Mouse (Mus musculus): ENCODE data around the gene Hhat. TPM values are rescaled to one million over a fixed set of nuclear protein-coding genes. Genes with fewer than 3 reads are reported as not detected.

Gene Hhat
- polyA plus RNA-seq, 1 experiment from 2014 or later = 1.5 TPM

- WGBS (ENCODE audit: insufficient replicate concordance) = 68% methylated on average over 6 of the region's 6 CpGs
These were observed 297.9 kb downstream of the Hhat start for GRCm38 (mm10) chr1:192473134-192473533.

GRCm38 (mm10) chr1:192472366-192472765 is 298.7 kb downstream of the Hhat start:
- H3K4me2 ChIP-seq = no peak overlapping the region
- WGBS (ENCODE audit: insufficient replicate concordance) = 49% methylated on average over 4 of the region's 4 CpGs
- ATAC-seq (ENCODE audit: low read depth) = no peak
- no peak overlapping the region for H3K4me3 ChIP-seq (replicated peaks)
- no peaks in the 10 kb centered on the region for H3K27me3 ChIP-seq
- no peak overlapping the region for H3K9ac ChIP-seq
- DNase-seq = no peak
- H3K27ac ChIP-seq = no peak overlapping the region
- H3K9me3 ChIP-seq (replicated peaks) = no peaks in the 10 kb centered on the region
- H3K36me3 ChIP-seq = no peaks in the 10 kb centered on the region
- H3K4me1 ChIP-seq (replicated peaks) = no peaks in the 10 kb centered on the region

More at GRCm38 (mm10) chr1:192473134-192473533, 297.9 kb downstream of the Hhat start:
- Histone ChIP-seq H3K9me3 (replicated peaks) (no peaks in the 10 kb centered on the region), H3K9ac (no peak overlapping the region), H3K4me1 (replicated peaks) (no peaks in the 10 kb centered on the region), H3K27me3 (no peaks in the 10 kb centered on the region), H3K4me3 (replicated peaks) (no peak overlapping the region), H3K4me2 (no peak overlapping the region), H3K27ac (no peak overlapping the region), H3K36me3 (no peaks in the 10 kb centered on the region)
- DNase-seq (no peak), ATAC-seq (ENCODE audit: low read depth) (no peak)

DNA sequence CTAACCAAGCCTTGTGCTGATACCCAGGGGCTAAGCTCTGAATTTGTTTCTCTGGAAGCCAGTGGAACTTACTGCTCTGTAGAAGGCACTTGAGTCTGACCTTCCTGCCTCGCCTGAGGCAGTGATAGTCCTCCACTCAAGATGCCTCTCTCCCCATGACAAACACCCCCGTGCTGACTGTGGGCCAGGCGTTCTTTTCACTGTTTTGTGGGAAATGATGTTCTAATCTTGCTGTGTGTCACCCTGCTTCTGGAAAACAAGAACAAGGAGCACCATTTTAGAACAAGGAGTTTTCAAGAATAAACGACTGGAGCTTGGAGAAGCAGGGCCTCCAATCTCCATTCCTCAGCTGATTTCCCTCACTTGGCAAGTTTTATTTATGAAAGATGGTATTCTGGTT is 307.3 kb downstream of the Hhat start:
- Histone ChIP-seq H3K9me3 (replicated peaks) (no peaks in the 10 kb centered on the region), H3K4me2 (no peak overlapping the region), H3K27ac (no peak overlapping the region), H3K9ac (no peak overlapping the region), H3K4me3 (replicated peaks) (no peak overlapping the region), H3K27me3 (no peaks in the 10 kb centered on the region), H3K4me1 (replicated peaks) (no peaks in the 10 kb centered on the region), H3K36me3 (no peaks in the 10 kb centered on the region)
- DNase-seq (no peak), ATAC-seq (ENCODE audit: low read depth) (no peak)
- WGBS (ENCODE audit: insufficient replicate concordance) = 54% methylated on average over 4 of the region's 4 CpGs

GRCm38 (mm10) chr1:192457526-192458206 is 313.4 kb downstream of the Hhat start:
- ATAC-seq (ENCODE audit: low read depth) = no peak
- no peak overlapping the region for H3K9ac ChIP-seq
- H3K4me1 ChIP-seq (replicated peaks) = no peaks in the 10 kb centered on the region
- no peak for DNase-seq
- no peaks in the 10 kb centered on the region for H3K27me3 ChIP-seq
- no peaks in the 10 kb centered on the region for H3K36me3 ChIP-seq
- no peak overlapping the region for H3K4me2 ChIP-seq
- no peak overlapping the region for H3K4me3 ChIP-seq (replicated peaks)
- H3K27ac ChIP-seq = no peak overlapping the region
- WGBS (ENCODE audit: insufficient replicate concordance) = 63% methylated on average over 6 of the region's 6 CpGs
- no peaks in the 10 kb centered on the region for H3K9me3 ChIP-seq (replicated peaks)

DNA sequence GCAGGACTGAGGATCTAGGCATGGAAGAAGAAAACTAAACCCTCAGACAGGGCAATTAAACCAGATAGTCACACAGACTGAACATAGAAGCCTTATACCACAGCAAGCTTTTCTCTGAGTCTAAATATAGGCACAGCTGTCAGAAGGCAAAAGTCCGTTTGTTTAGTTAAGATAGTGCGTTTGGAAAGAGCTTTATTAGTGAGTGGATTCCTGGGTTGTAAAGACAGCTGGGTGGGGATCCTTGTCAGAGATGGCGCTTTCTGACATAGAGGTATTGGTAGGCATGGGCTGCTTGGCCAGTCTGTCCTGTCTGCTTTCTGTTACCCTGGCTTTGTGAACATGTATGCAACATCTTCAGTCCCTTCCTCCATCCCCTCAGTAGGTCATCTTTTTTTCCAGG is 314.0 kb downstream of the Hhat start:
- Histone ChIP-seq H3K4me1 (replicated peaks) (no peaks in the 10 kb centered on the region), H3K27me3 (no peaks in the 10 kb centered on the region), H3K27ac (no peak overlapping the region), H3K4me3 (replicated peaks) (no peak overlapping the region), H3K9me3 (replicated peaks) (no peaks in the 10 kb centered on the region), H3K4me2 (no peak overlapping the region), H3K9ac (no peak overlapping the region), H3K36me3 (no peaks in the 10 kb centered on the region)
- DNase-seq = no peak
- 44% methylated on average over 3 of the region's 3 CpGs for WGBS (ENCODE audit: insufficient replicate concordance)
- ATAC-seq (ENCODE audit: low read depth) = no peak

DNA sequence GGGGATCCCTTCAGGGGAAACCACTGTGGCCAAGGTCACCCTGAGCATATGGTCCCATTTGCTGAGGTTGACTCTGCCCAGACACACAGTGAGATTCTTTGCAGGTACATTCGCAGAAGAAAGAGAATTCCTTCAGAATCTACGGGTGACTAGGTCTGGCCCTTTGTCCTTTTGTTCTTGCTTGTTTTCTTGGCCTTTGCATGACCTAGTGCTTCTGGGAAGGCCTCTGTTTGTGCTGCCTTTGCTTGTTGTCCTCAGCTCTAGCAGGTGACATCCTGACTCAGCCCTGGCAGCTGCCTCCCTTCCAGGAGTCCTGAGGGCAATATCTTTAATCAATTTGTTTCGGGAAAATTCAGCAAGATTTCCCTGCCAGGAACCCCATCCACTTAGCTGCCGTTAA is 316.0 kb downstream of the Hhat start:
- H3K27ac ChIP-seq = no peak overlapping the region
- H3K9me3 ChIP-seq (replicated peaks) = no peaks in the 10 kb centered on the region
- no peak overlapping the region for H3K9ac ChIP-seq
- ATAC-seq (ENCODE audit: low read depth) (no peak), DNase-seq (no peak)
- no peak overlapping the region for H3K4me3 ChIP-seq (replicated peaks)
- H3K36me3 ChIP-seq = no peaks in the 10 kb centered on the region
- no peak overlapping the region for H3K4me2 ChIP-seq
- H3K4me1 ChIP-seq (replicated peaks) = no peaks in the 10 kb centered on the region
- 38% methylated on average over 4 of the region's 4 CpGs for WGBS (ENCODE audit: insufficient replicate concordance)
- H3K27me3 ChIP-seq = no peaks in the 10 kb centered on the region

DNA sequence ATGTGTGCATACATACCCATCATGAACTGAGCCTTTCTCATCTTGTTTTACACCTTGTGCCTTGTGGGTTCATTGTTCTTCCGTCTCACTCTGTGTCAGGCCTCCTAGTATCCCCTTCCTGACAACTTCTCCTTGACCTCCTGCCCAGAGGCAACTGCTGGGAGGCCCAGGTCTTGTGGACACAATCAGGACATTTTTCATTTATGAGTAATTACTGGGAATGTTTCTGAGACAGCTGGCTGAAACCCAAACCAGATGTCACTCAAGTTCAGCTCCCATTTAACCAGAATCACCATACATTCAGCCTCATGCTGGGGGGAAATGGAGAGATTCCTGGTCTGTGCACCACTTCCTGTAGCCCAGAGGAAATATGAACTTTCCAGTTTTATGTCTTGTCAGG is 316.5 kb downstream of the Hhat start:
- DNase-seq = no peak
- Histone ChIP-seq H3K36me3 (no peaks in the 10 kb centered on the region), H3K27me3 (no peaks in the 10 kb centered on the region), H3K9me3 (replicated peaks) (no peaks in the 10 kb centered on the region), H3K4me2 (no peak overlapping the region), H3K4me3 (replicated peaks) (no peak overlapping the region), H3K9ac (no peak overlapping the region), H3K27ac (no peak overlapping the region), H3K4me1 (replicated peaks) (no peaks in the 10 kb centered on the region)
- ATAC-seq (ENCODE audit: low read depth) = no peak
- 54% methylated on average over 1 of the region's 1 CpGs for WGBS (ENCODE audit: insufficient replicate concordance)

- DNase-seq = no peak
- no peaks in the 10 kb centered on the region for H3K36me3 ChIP-seq
- H3K4me1 ChIP-seq (replicated peaks) = no peaks in the 10 kb centered on the region
- no peaks in the 10 kb centered on the region for H3K27me3 ChIP-seq
- 38% methylated on average over 4 of the region's 4 CpGs for WGBS (ENCODE audit: insufficient replicate concordance)
- H3K4me3 ChIP-seq (replicated peaks) = no peak overlapping the region
- H3K9ac ChIP-seq = no peak overlapping the region
- H3K27ac ChIP-seq = no peak overlapping the region
- no peak for ATAC-seq (ENCODE audit: low read depth)
- no peaks in the 10 kb centered on the region for H3K9me3 ChIP-seq (replicated peaks)
- no peak overlapping the region for H3K4me2 ChIP-seq
These were observed 319.3 kb downstream of the Hhat start for GRCm38 (mm10) chr1:192451722-192452121.

DNA sequence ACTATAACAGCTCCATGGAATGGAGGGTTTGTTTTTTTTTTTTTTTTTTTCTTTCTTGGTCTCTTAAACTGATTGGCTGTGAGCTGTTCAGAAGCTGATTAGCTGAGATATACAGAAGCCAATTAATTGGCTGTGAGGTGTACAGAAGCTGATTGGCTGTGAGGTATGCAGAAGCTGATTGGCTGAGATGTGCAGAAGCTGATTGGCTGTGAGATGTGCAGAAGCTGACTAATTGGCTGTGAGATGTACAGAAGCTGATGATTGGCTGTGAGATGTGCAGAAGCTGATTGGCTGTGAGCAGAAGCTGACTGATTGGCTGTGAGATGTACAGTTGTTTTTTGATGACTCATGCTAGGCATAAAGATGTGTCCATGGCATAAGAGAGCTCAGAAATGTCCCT is 320.6 kb downstream of the Hhat start:
- Histone ChIP-seq H3K4me2 (no peak overlapping the region), H3K27ac (no peak overlapping the region), H3K9ac (no peak overlapping the region), H3K36me3 (no peaks in the 10 kb centered on the region), H3K27me3 (no peaks in the 10 kb centered on the region), H3K9me3 (replicated peaks) (no peaks in the 10 kb centered on the region), H3K4me1 (replicated peaks) (no peaks in the 10 kb centered on the region), H3K4me3 (replicated peaks) (no peak overlapping the region)
- DNase-seq (no peak), ATAC-seq (ENCODE audit: low read depth) (no peak)

DNA sequence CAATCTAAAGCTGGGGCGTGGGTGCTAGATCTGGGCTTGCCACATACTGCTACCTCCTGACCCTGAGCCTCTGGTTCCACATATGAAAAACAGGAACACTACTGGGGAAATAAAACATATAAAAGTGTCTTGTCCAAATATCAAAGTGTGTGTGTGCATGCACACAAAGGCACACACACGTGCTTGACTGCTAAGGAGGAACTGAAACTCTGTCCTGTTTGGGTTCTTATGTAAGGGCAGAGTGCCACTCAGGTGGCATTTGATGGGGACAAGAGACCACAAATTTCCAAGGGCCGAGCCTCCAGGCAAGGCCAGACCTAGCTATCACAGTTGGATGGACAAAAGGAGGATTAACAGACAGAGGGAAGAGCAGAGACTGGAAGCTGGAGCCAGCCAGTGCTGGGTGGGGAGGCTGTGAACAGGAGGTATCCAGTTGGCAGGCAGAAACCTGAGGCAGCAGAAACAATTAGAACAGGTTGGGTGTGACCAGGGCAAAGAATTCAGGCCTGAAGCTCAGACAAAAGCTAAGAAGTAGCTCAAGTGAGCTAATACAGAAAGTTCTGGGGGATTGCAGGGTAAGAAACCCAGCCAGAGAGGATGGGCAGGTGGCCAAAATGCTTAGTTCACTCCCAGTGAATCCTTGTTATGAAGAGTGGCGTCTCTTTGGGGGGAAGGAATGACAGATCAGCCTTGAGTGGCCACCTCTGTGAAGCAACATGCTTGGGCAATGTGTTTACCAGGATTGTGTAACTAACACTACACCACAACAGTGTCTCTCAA is 321.3 kb downstream of the Hhat start:
- H3K9ac ChIP-seq = no peak overlapping the region
- H3K36me3 ChIP-seq = no peaks in the 10 kb centered on the region
- no peaks in the 10 kb centered on the region for H3K27me3 ChIP-seq
- H3K4me2 ChIP-seq = no peak overlapping the region
- H3K9me3 ChIP-seq (replicated peaks) = no peaks in the 10 kb centered on the region
- DNase-seq (no peak), ATAC-seq (ENCODE audit: low read depth) (no peak)
- WGBS (ENCODE audit: insufficient replicate concordance) = 31% methylated on average over 4 of the region's 4 CpGs
- no peak overlapping the region for H3K4me3 ChIP-seq (replicated peaks)
- H3K27ac ChIP-seq = no peak overlapping the region
- H3K4me1 ChIP-seq (replicated peaks) = no peaks in the 10 kb centered on the region

DNA sequence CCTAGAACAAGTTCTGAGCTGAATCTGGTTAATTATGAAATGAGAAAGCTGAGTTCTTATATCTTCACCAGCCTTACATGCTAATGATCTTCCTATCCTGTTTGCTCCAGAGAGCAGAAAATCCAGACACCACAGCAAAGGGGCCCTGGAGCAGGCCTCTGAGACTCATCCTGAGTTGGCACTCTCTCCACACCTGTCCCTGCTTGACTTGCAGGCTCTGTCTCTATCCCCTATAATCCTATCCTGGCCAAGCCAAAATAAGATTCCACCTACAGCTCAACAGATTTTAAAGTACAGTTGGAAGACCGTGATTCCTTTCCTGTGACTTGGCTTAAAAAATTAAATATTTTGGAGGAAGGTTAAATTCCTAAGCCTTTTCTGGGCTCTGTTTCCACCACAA is 322.5 kb downstream of the Hhat start:
- Histone ChIP-seq H3K9me3 (replicated peaks) (no peaks in the 10 kb centered on the region), H3K4me1 (replicated peaks) (no peaks in the 10 kb centered on the region), H3K9ac (no peak overlapping the region), H3K27me3 (no peaks in the 10 kb centered on the region), H3K36me3 (no peaks in the 10 kb centered on the region), H3K4me3 (replicated peaks) (no peak overlapping the region), H3K27ac (no peak overlapping the region), H3K4me2 (no peak overlapping the region)
- DNase-seq (no peak), ATAC-seq (ENCODE audit: low read depth) (no peak)
- 56% methylated on average over 1 of the region's 1 CpGs for WGBS (ENCODE audit: insufficient replicate concordance)

- H3K9me3 ChIP-seq (replicated peaks) = no peaks in the 10 kb centered on the region
- H3K27me3 ChIP-seq = no peaks in the 10 kb centered on the region
- no peak overlapping the region for H3K27ac ChIP-seq
- no peak overlapping the region for H3K4me2 ChIP-seq
- DNase-seq (no peak), ATAC-seq (ENCODE audit: low read depth) (no peak)
- 19% methylated on average over 2 of the region's 2 CpGs for WGBS (ENCODE audit: insufficient replicate concordance)
- no peaks in the 10 kb centered on the region for H3K4me1 ChIP-seq (replicated peaks)
- no peak overlapping the region for H3K9ac ChIP-seq
- no peaks in the 10 kb centered on the region for H3K36me3 ChIP-seq
- H3K4me3 ChIP-seq (replicated peaks) = no peak overlapping the region
These were observed 323.4 kb downstream of the Hhat start for GRCm38 (mm10) chr1:192447666-192448065.
